Mouse (Mus musculus) MEL (cell line): ENCODE results near the gene Gm5127.

ENCODE experiments used
- EP300 ChIP-seq, 2 experiments: IDR thresholded peaks; 2 replicates each; pipeline ENCODE4 v1.6.1; 2011; ENCODE audit warnings: improper control_type of control experiment in 2 of 2, low read length in 2 of 2, low read depth in 1 of 2, mild to moderate bottlenecking in 1 of 2
- GATA1 ChIP-seq: IDR thresholded peaks from 2 replicates; pipeline ENCODE4 v1.6.1; 2011; ENCODE audit warnings: low read depth, low read length, improper control_type of control experiment
- POLR2A ChIP-seq, 2 experiments: IDR thresholded peaks; 2 replicates each; pipeline ENCODE4 v1.6.1; 2011 to 2012; ENCODE audit warnings: low read length in 2 of 2, mild to moderate bottlenecking in 2 of 2, control low read depth in 1 of 2, improper control_type of control experiment in 1 of 2, low read depth in 1 of 2, moderate library complexity in 1 of 2; ENCODE audit not compliant: control insufficient read depth in 1 of 2, insufficient read depth in 1 of 2, poor library complexity in 1 of 2
- TCF12 ChIP-seq: IDR thresholded peaks from 2 replicates; pipeline ENCODE4 v1.6.1; 2014; ENCODE audit warnings: low read depth, mild to moderate bottlenecking, inconsistent platforms, low read length, improper control_type of control experiment, moderate library complexity
- USF2 ChIP-seq, 2 experiments: IDR thresholded peaks; 2 replicates each; pipeline ENCODE4 v1.6.1; 2011 to 2012; ENCODE audit warnings: improper control_type of control experiment in 2 of 2, low read length in 2 of 2, borderline replicate concordance in 1 of 2, inconsistent platforms in 1 of 2, low read depth in 1 of 2, mild to moderate bottlenecking in 1 of 2; ENCODE audit not compliant: insufficient read depth in 1 of 2

DNA sequence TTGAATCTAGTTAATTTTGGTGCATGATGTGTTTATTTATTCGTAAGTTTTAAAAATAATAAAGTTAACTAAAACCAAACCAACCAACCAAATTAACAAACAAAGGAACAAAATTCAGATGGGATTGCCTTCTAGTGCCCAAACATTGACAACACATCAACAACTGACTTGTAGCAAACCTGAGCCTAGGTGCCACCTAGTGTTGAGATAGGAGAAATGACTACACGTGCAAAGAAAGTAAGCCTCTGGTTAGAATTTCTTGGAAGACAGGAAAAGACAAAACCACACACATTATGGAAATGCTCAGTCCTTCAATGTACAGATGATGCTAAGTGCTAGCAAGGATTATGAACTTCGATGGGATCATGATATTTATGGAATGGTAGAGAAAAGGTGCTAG is 46.6 kb upstream of the Gm5127 start:
- TF ChIP-seq USF2 (IDR thresholded peaks at IDR 0.05; ENCODE audit: borderline replicate concordance in 1 of 2, insufficient read depth in 1 of 2, low read depth in 1 of 2, low read length in 2 of 2) (no peak), POLR2A (IDR thresholded peaks at IDR 0.05; ENCODE audit: control insufficient read depth in 1 of 2, insufficient read depth in 1 of 2, low read depth in 1 of 2, low read length in 2 of 2, poor library complexity in 1 of 2) (no peak), GATA1 (no peak), EP300 (IDR thresholded peaks at IDR 0.05; ENCODE audit: low read depth in 1 of 2, low read length in 2 of 2) (no peak), TCF12 (no peak)
